Mouse (Mus musculus) lung, embryonic 14.5 days (tissue): ENCODE data around the gene Vsig10l. TPM values are rescaled to one million over a fixed set of nuclear protein-coding genes. Genes with fewer than 3 reads are reported as not detected.
A peak's percentile ranks its signal among the peaks of the same experiment; 100 is the strongest.

Experiments used
- ATAC-seq: fragments of 200-750 bp; cut with Nextera tagmentation; 2 replicates; pipeline ENCODE4 v1.8.0; 2017; ENCODE audit warnings: mild to moderate bottlenecking, moderate TSS enrichment, moderate library complexity; ENCODE audit not compliant: insufficient read depth
- DNase-seq: peaks from one replicate; pipeline ENCODE4 v3.0.0-alpha.2; 2015
- H3K27ac ChIP-seq: fragments of 300-500 bp; sonication (generic); 2 replicates; pipeline ENCODE4 v1.5.1; 2014; ENCODE audit warnings: low read depth, mild to moderate bottlenecking, moderate library complexity
- H3K27me3 ChIP-seq: fragments of 300-500 bp; sonication (generic); 2 replicates; pipeline ENCODE4 v1.6.1; 2014; ENCODE audit warnings: low read length, control low read depth; ENCODE audit not compliant: insufficient read depth
- H3K36me3 ChIP-seq: fragments of 300-500 bp; sonication (generic); 2 replicates; pipeline ENCODE4 v1.6.1; 2014; ENCODE audit warnings: control low read depth; ENCODE audit not compliant: insufficient read depth
- H3K4me1 ChIP-seq: fragments of 300-500 bp; sonication (generic); 2 replicates; pipeline ENCODE4 v1.6.1; 2014; ENCODE audit warnings: antibody characterized with exemption, control low read depth; ENCODE audit not compliant: insufficient read depth
- H3K4me2 ChIP-seq: fragments of 300-500 bp; sonication (generic); 2 replicates; pipeline ENCODE4 v1.6.1; 2014; ENCODE audit warnings: mild to moderate bottlenecking
- H3K4me3 ChIP-seq: fragments of 300-500 bp; sonication (generic); 2 replicates; pipeline ENCODE4 v1.5.1; 2014; ENCODE audit warnings: low read depth, low read length
- H3K9ac ChIP-seq: fragments of 300-500 bp; sonication (generic); 2 replicates; pipeline ENCODE4 v1.6.1; 2014
- H3K9me3 ChIP-seq: fragments of 300-500 bp; sonication (generic); 2 replicates; pipeline ENCODE4 v1.6.1; 2016; ENCODE audit warnings: low read depth, low read length, control low read depth
- CTCF ChIP-seq: IDR thresholded peaks from 2 replicates; pipeline ENCODE4 v1.5.1; 2016; ENCODE audit warnings: antibody characterized with exemption, low read depth
- WGBS: fragments of 180-500 bp; shearing (Covaris S2); extraction: QIAGEN DNeasy Blood & Tissue Kit; methylation state at CpG from one replicate; pipeline ENCODE4 v1.1.7; 2014; 5-methylcytosine and 5-hydroxymethylcytosine counted together
- polyA plus RNA-seq: library from polyadenylated mRNA; unstranded; fragments of >200 nt; fragmentation: Nextera tagmentation; extraction: Ambion mirVana; gene quantifications from 2 replicates; pipeline ENCODE4 v1.2.1, GENCODE M21; 2014

Vsig10l gene
- polyA plus RNA-seq, 1 experiment from 2014 or later = 2.1 TPM

DNA sequence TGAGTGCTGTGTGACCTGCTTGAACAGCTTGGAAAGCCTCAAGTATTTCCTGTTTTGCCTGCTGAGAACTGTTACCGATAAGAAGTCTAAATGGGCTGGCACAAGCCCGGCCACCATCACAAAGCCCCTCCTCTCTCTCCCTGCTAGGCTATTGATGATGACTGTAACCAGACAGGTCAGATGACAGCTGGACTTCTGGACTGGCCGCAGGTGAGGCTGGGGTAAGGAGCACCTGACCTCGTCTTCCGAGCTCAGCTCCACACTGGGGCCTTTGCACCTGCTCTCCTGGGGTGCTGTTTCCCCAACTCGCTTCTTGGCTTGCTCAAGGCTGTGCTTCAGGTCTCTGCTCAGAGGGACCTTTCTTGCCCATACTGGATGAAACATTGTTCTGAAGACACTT is 8.6 kb upstream of the Vsig10l start:
- Histone ChIP-seq H3K4me3 (no peak overlapping the region), H3K4me1 (no peaks in the 10 kb centered on the region), H3K27me3 (no peaks in the 10 kb centered on the region), H3K36me3 (peaks cover 63% of the 10 kb centered on the region), H3K4me2 (no peak overlapping the region), H3K9ac (no peak overlapping the region), H3K27ac (no peak overlapping the region), H3K9me3 (no peaks in the 10 kb centered on the region)
- DNase-seq = no peak
- no peak for ATAC-seq
- no peak for TF ChIP-seq CTCF
- 67% methylated on average over 6 of the region's 6 CpGs for WGBS

- no peak for DNase-seq
Observed at GRCm38 (mm10) chr7:43463976-43464375, 1.0 kb downstream of the Vsig10l start.

GRCm38 (mm10) chr7:43464864-43465343 is 2.0 kb downstream of the Vsig10l start:
- Histone ChIP-seq H3K4me1 (no peaks in the 10 kb centered on the region), H3K36me3 (no peaks in the 10 kb centered on the region), H3K27me3 (0 out of 2 replicates have a peak, but pooled peaks cover 8% of the 10 kb centered on the region), H3K4me3 (peak overlapping the region; percentile 43), H3K9ac (peak overlapping the region; percentile 38), H3K27ac (no peak overlapping the region), H3K9me3 (no peaks in the 10 kb centered on the region), H3K4me2 (peak overlapping the region; percentile 71)
- DNase-seq (peak; percentile 71), ATAC-seq (peak; percentile 6; the same call in 1 of the 2 replicates)
- TF ChIP-seq CTCF = peak; percentile 49
- 7% methylated on average over 35 of the region's 35 CpGs for WGBS

More at GRCm38 (mm10) chr7:43463976-43464375, 1.0 kb downstream of the Vsig10l start:
- no peak for ATAC-seq
- Histone ChIP-seq H3K4me2 (no peak overlapping the region), H3K27ac (no peak overlapping the region), H3K9me3 (no peaks in the 10 kb centered on the region), H3K9ac (no peak overlapping the region), H3K27me3 (0 out of 2 replicates have a peak, but pooled peaks cover 8% of the 10 kb centered on the region), H3K36me3 (no peaks in the 10 kb centered on the region), H3K4me3 (no peak overlapping the region), H3K4me1 (no peaks in the 10 kb centered on the region)
- TF ChIP-seq CTCF = no peak
- 74% methylated on average over 7 of the region's 7 CpGs for WGBS

- no peaks in the 10 kb centered on the region for H3K4me1 ChIP-seq
- H3K27me3 ChIP-seq = 0 out of 2 replicates have a peak, but pooled peaks cover 8% of the 10 kb centered on the region
- WGBS = under 1% methylated on average over 33 of the region's 33 CpGs
- peak; percentile 90 for ATAC-seq
- peak overlapping the region; percentile 43 for H3K4me3 ChIP-seq
- H3K9me3 ChIP-seq = no peaks in the 10 kb centered on the region
- H3K9ac ChIP-seq = peak overlapping the region; percentile 38
- no peaks in the 10 kb centered on the region for H3K36me3 ChIP-seq
- peak; percentile 94 for DNase-seq
- H3K4me2 ChIP-seq = peak overlapping the region; percentile 71
- H3K27ac ChIP-seq = no peak overlapping the region
- TF ChIP-seq CTCF = no peak; the same call in 1 of the 2 replicates
Observed at GRCm38 (mm10) chr7:43465344-43466098, 2.6 kb downstream of the Vsig10l start.

DNA sequence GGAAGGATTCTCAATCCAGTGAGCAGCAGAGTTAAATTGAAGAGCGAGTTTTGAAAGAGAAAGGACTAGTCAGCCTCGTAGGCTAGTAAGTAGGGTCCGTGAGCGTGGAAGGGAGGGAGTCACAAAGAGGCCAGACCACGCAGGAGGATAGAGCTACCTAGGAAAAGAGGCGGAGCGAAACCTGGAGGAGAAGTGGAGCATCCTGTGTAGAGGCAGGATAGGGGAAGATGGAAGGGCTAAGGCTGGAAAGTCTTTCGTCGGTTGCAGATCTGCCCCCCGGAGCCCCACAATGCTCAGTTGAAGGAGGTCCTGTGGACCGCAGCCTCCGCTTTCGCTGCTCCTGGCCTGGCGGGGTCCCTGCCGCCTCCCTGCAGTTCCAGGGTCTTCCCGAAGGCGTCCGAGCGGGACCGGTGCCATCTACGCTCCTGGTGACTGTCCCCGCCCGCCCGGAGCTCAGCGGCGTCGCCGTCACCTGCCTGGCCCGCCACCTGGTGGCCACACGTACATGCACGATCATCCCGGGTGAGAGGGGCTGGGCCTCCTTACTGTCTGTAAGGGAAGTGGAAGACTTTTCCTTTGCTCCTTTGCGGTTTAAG is 3.2 kb downstream of the Vsig10l start:
- WGBS = under 1% methylated on average over 33 of the region's 33 CpGs
- DNase-seq = peak; percentile 91
- peak overlapping the region; percentile 43 for H3K4me3 ChIP-seq

GRCm38 (mm10) chr7:43470373-43470772 is 7.4 kb downstream of the Vsig10l start:
- Histone ChIP-seq H3K9me3 (no peaks in the 10 kb centered on the region), H3K4me2 (no peak overlapping the region), H3K27ac (no peak overlapping the region), H3K9ac (no peak overlapping the region), H3K27me3 (peaks cover under 1% of the 10 kb centered on the region), H3K4me3 (no peak overlapping the region), H3K4me1 (no peaks in the 10 kb centered on the region), H3K36me3 (no peaks in the 10 kb centered on the region)
- DNase-seq = peak; percentile 52
- no peak for ATAC-seq
- WGBS = 43% methylated on average over 8 of the region's 8 CpGs
- TF ChIP-seq CTCF = peak; percentile 67

More for the DNA sequence above, 3.2 kb downstream of the Vsig10l start:
- H3K9ac ChIP-seq = peak overlapping the region; percentile 27; the same call in 1 of the 2 replicates
- H3K4me1 ChIP-seq = no peaks in the 10 kb centered on the region
- no peaks in the 10 kb centered on the region for H3K36me3 ChIP-seq
- 0 out of 2 replicates have a peak, but pooled peaks cover 8% of the 10 kb centered on the region for H3K27me3 ChIP-seq
- TF ChIP-seq CTCF = peak; percentile 95
- ATAC-seq = peak; percentile 59
- H3K4me2 ChIP-seq = peak overlapping the region; percentile 71
- H3K27ac ChIP-seq = no peak overlapping the region
- no peaks in the 10 kb centered on the region for H3K9me3 ChIP-seq

- DNase-seq = no peak
Observed at GRCm38 (mm10) chr7:43475706-43476105, 12.8 kb downstream of the Vsig10l start.

More at GRCm38 (mm10) chr7:43475706-43476105, 12.8 kb downstream of the Vsig10l start:
- no peak overlapping the region for H3K4me2 ChIP-seq
- WGBS = 15% methylated on average over 23 of the region's 23 CpGs
- H3K36me3 ChIP-seq = no peaks in the 10 kb centered on the region
- no peak for ATAC-seq
- no peak overlapping the region for H3K4me3 ChIP-seq
- no peaks in the 10 kb centered on the region for H3K4me1 ChIP-seq
- peaks cover 23% of the 10 kb centered on the region for H3K27me3 ChIP-seq
- H3K9ac ChIP-seq = no peak overlapping the region
- H3K27ac ChIP-seq = no peak overlapping the region
- no peaks in the 10 kb centered on the region for H3K9me3 ChIP-seq
- TF ChIP-seq CTCF = peak; percentile 45
